Mouse (Mus musculus): Measurements from ENCODE around the gene Tpcn1.
"Not testable (repeated sequence)": the region's sequence is repeated elsewhere in the genome, so short reads cannot be mapped to it uniquely, and the experiment has no call there.

Tpcn1 gene

GRCm38 (mm10) chr5:120511643-120512220 is 76.7 kb downstream of the Tpcn1 start:
- no peak for DNase-seq (ENCODE audit: low spot score in 2 of 2)

GRCm38 (mm10) chr5:120510982-120511642 is 77.4 kb downstream of the Tpcn1 start, which contains the start of gene Slc8b1:
Slc8b1 (plus strand) TSS chr5:120511168.
- DNase-seq (ENCODE audit: low spot score in 2 of 2), result peak; percentile 72 to 78

GRCm38 (mm10) chr5:120507311-120507710 is 81.2 kb downstream of the Tpcn1 start:
- no peak for DNase-seq (ENCODE audit: low spot score in 2 of 2)

GRCm38 (mm10) chr5:120506490-120506889 is 82.0 kb downstream of the Tpcn1 start:
- no peak for DNase-seq (ENCODE audit: low spot score in 2 of 2)

GRCm38 (mm10) chr5:120505781-120506180 is 82.7 kb downstream of the Tpcn1 start:
- DNase-seq (ENCODE audit: low spot score in 2 of 2), result no peak

- DNase-seq (ENCODE audit: low spot score in 2 of 2), result peak in 1 of 2 experiments; percentile 57
Observed at GRCm38 (mm10) chr5:120505368-120505767, 83.1 kb downstream of the Tpcn1 start.

- DNase-seq (ENCODE audit: low spot score in 2 of 2), result peak in 1 of 2 experiments; percentile 68
Observed at GRCm38 (mm10) chr5:120503144-120503795, 85.2 kb downstream of the Tpcn1 start, which contains the start of gene Plbd2. Plbd2 (minus strand) TSS chr5:120503625.

GRCm38 (mm10) chr5:120502675-120503143 is 85.8 kb downstream of the Tpcn1 start:
- no peak for DNase-seq (ENCODE audit: low spot score in 2 of 2)

GRCm38 (mm10) chr5:120502147-120502621 is 86.3 kb downstream of the Tpcn1 start:
- peak in 1 of 2 experiments; percentile 28 for DNase-seq (ENCODE audit: low spot score in 2 of 2)

- not testable (repeated sequence) for DNase-seq (ENCODE audit: low spot score in 2 of 2)
Observed at GRCm38 (mm10) chr5:120500609-120501008, 87.9 kb downstream of the Tpcn1 start.

- DNase-seq (ENCODE audit: low spot score in 2 of 2), result no peak
Observed at GRCm38 (mm10) chr5:120499202-120499601, 89.3 kb downstream of the Tpcn1 start.

- no peak for DNase-seq (ENCODE audit: low spot score in 2 of 2)
Observed at GRCm38 (mm10) chr5:120497071-120497470, 91.4 kb downstream of the Tpcn1 start.

GRCm38 (mm10) chr5:120495703-120496226 is 92.7 kb downstream of the Tpcn1 start:
- DNase-seq (ENCODE audit: low spot score in 2 of 2), result no peak

- no peak for DNase-seq (ENCODE audit: low spot score in 2 of 2)
Observed at GRCm38 (mm10) chr5:120495064-120495702, 93.3 kb downstream of the Tpcn1 start.

GRCm38 (mm10) chr5:120493873-120494395 is 94.5 kb downstream of the Tpcn1 start:
- DNase-seq (ENCODE audit: low spot score in 2 of 2), result no peak

GRCm38 (mm10) chr5:120493440-120493839 is 95.0 kb downstream of the Tpcn1 start:
- no peak for DNase-seq (ENCODE audit: low spot score in 2 of 2)

- no peak for DNase-seq (ENCODE audit: low spot score in 2 of 2)
Observed at GRCm38 (mm10) chr5:120492437-120492836, 96.0 kb downstream of the Tpcn1 start.

GRCm38 (mm10) chr5:120490679-120491192 is 97.7 kb downstream of the Tpcn1 start:
- DNase-seq (ENCODE audit: low spot score in 2 of 2), result no peak

- no peak for DNase-seq (ENCODE audit: low spot score in 2 of 2)
Observed at GRCm38 (mm10) chr5:120487844-120488243, 100.6 kb downstream of the Tpcn1 start.
